Mouse (Mus musculus) lung, adult 10 weeks (tissue): ENCODE data around the gene Clcn7. TPM values are rescaled to one million over a fixed set of nuclear protein-coding genes. Genes with fewer than 3 reads are reported as not detected.

ENCODE experiments used
- polyA plus RNA-seq: library from polyadenylated mRNA; stranded (reverse); fragments of 350-450 nt; fragmentation: Illumina TruSeq; extraction: RNeasy Lipid Tissue Mini Kit (QIAGEN cat#74804); gene quantifications from one replicate; pipeline ENCODE4 v1.2.3, GENCODE M21; 2014; ENCODE audit warnings: low read depth, low replicate concordance; ENCODE audit not compliant: insufficient read depth

The Clcn7 gene
- polyA plus RNA-seq, result 13.7 TPM

GRCm38 (mm10) chr17:25133275-25133698 lies at the start of gene Clcn7:
TSS of gene Clcn7 (plus strand) at chr17:25133391.

DNA sequence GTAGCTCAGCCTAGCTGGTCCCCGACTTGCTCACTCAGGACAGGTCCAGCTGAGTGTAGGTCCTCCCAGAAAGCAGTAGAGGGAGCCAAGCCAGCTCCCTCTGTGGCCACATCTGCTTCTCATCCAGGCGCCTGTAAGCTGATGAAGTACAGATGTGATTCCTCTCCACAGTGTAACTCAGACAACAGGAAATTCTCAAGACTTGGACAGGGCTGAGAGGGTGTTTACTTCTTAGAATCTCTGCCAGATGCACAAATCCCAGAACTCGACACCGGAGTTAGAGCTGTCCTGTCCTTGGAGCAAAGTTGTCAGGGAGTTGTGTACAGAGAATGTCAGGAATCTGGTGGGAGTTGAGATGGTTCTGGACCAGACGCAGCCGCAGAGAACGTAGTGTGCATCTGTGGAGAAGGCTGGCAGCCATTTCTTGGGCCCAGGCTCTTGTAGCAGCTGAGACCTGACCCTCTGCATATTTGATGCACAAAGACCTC lies 49.7 kb upstream of the Clcn7 start, which contains the start of gene Tmem204:
TSS of gene Tmem204 (minus strand) at position 148 of the 488 bp plus-strand sequence.

GRCm38 (mm10) chr17:25115664-25116432 lies 17.3 kb upstream of the Clcn7 start, which contains the start of gene Telo2:
TSS of gene Telo2 (minus strand) at chr17:25115967.

GRCm38 (mm10) chr17:25120406-25120805 lies 12.8 kb upstream of the Clcn7 start, which contains the start of gene Ptx4:
TSS of gene Ptx4 (plus strand) at chr17:25120760.

DNA sequence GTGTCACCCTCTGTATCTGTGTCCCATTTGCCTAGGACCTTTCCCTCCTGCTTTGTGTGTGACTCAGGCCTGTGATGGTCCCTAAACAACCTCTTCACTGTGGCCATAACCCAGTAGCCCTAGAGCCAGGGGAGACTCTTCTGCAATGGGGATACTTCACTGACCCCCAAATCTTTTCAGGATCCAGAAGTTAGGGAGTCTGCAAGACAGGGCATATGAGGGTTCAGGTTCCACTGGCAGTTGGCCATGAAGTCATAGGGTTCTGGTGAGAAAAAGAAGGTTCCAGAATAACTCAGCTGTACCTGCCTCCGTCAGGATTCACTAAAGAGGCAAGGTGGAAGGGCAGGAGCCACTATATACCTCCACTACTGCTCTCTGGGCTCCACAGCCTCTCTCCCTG lies 29.0 kb downstream of the Clcn7 start, which contains the start of gene Ccdc154:
TSS of gene Ccdc154 (plus strand) at position 301 of the 400 bp plus-strand sequence.

DNA sequence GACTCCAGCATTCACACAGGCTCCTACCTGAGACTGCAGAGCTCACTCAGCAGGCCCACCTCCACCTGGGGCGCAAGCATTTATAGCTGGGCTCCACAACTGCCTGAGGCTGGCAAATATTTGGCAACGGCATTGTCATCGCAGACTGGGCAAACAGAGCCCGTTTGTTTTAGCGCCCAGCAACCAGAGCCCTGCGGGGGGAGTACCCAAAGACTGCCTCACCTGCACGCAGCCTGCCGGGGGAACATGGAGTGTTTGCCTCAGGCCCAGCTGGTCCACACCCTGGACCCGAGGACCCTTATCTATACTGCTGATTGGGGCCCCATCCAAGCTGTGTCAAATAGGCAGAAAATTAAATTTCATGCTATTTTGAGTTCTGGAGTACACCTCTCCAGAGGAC lies 42.2 kb downstream of the Clcn7 start, which contains the start of gene Gm38655:
TSS of gene Gm38655 (minus strand) at position 61 of the 400 bp plus-strand sequence.

DNA sequence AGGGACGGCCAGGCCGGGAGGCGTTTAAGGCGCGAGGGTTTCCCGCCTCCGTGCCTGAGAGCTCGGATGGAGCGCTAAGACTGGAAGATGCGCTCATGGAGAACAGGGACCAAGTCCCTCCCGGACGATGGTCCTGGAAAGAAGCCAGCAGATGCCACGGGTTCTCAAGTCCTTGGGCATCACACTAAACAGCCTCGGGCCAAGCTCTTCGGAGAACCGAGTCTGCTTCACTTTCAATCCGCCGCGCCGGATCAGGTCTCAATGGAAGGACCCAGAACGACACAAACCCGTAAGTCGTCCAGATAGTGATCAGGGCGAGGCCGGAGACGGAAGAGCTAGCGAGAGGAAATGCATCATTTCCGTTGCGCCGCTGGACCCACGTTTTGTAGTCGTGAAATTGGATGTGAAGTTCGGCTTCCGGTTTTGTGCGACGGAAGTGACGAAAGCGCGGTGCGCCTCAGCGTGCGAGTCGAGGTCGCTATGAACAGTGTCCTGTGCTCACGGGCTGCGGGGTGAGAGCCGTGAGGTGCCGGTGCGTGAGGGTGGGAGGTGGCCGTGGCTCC lies 51.0 kb downstream of the Clcn7 start, which contains the start of gene BC003965:
TSS of gene BC003965 (plus strand) at position 426 of the 563 bp plus-strand sequence.

DNA sequence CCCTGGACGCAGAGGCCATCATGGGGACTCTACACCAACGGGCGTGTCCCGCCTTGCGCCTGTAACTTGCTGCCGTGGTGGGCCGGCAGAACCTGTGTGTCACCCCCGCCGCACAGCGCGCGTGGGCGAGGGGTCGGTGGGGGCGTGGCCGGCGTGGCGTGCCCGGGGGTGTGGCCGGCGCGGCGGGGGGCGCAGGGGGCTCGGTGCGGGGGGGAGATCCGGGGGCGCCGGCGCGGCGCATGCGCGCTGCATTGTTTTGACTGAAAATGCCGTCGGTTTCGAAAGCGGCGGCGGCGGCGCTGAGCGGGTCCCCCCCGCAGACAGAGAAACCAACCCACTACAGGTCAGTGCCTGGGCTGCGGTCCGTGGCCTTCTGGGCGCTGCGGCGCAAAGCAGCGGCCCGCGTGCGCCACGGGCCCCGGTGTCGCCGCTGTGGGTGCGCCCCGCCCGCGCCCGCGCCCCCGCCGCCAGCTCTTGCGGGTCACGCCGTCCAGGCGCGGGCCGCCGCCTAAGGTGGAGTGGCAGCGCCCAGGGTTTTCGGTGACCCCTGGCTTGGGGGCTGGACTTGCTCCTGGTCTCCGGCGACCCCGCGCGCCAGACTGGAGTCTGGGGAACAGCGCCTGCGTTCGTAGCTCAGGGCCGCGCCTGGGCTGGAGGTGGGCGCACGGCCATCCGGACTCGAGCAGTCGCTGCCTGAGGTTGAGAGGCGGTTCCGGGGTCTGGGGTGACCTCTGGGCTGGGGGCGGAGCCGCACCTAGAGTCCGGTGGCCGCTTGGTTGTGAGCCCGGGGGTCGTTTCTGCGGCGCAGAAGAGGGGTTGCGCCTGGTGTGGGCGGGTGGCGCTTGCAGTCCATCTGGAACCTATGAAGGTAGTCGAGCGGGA lies 55.2 kb downstream of the Clcn7 start, which contains the start of gene Unkl:
TSS of gene Unkl (plus strand) at position 248 of the 882 bp plus-strand sequence.

Other genes starting within 250 kb of the Clcn7 start
- 28.8 TPM for gene Nubp2, start 247.0 kb upstream of the Clcn7 start, polyA plus RNA-seq
- 25.7 TPM for gene Spsb3, start 246.7 kb upstream of the Clcn7 start, polyA plus RNA-seq
- gene Eme2, start 238.3 kb upstream of the Clcn7 start, polyA plus RNA-seq, result 8.2 TPM
- gene Mrps34, start 238.3 kb upstream of the Clcn7 start, polyA plus RNA-seq, result 47.3 TPM
- 65.8 TPM for gene Nme3, start 236.9 kb upstream of the Clcn7 start, polyA plus RNA-seq
- 16.0 TPM for gene Mapk8ip3, start 196.4 kb upstream of the Clcn7 start, polyA plus RNA-seq
- gene Jpt2, start 172.7 kb upstream of the Clcn7 start, polyA plus RNA-seq, result 12.6 TPM
- gene Cramp1l, start 117.6 kb upstream of the Clcn7 start, polyA plus RNA-seq, result 3.6 TPM
- gene Ift140, start 117.3 kb upstream of the Clcn7 start, polyA plus RNA-seq, result 6.4 TPM
- gene Tmem204, start 49.8 kb upstream of the Clcn7 start, polyA plus RNA-seq, result 141 TPM
- 11.7 TPM for gene Telo2, start 17.4 kb upstream of the Clcn7 start, polyA plus RNA-seq
- gene Ptx4, start 12.6 kb upstream of the Clcn7 start, polyA plus RNA-seq, result not detected
- gene Ccdc154, start 29.1 kb downstream of the Clcn7 start, polyA plus RNA-seq, result not detected
- 3.1 TPM for gene Gm38655, start 42.1 kb downstream of the Clcn7 start, polyA plus RNA-seq
- 13.3 TPM for gene BC003965, start 51.2 kb downstream of the Clcn7 start, polyA plus RNA-seq
- 11.2 TPM for gene Unkl, start 55.0 kb downstream of the Clcn7 start, polyA plus RNA-seq
- gene Gnptg, start 106.7 kb downstream of the Clcn7 start, polyA plus RNA-seq, result 49.7 TPM
- 13.7 TPM for gene Tsr3, start 106.8 kb downstream of the Clcn7 start, polyA plus RNA-seq
- gene Baiap3, start 123.0 kb downstream of the Clcn7 start, polyA plus RNA-seq, result 6.2 TPM
- gene Ube2i, start 141.2 kb downstream of the Clcn7 start, polyA plus RNA-seq, result 148 TPM
- not detected for gene Prss34, start 165.0 kb downstream of the Clcn7 start, polyA plus RNA-seq
- not detected for gene Prss28, start 175.3 kb downstream of the Clcn7 start, polyA plus RNA-seq
- not detected for gene Prss29, start 185.3 kb downstream of the Clcn7 start, polyA plus RNA-seq
- gene Tpsab1, start 212.2 kb downstream of the Clcn7 start, polyA plus RNA-seq, result not detected
- gene Tpsb2, start 232.9 kb downstream of the Clcn7 start, polyA plus RNA-seq, result 2.1 TPM
- not detected for gene Tpsg1, start 235.9 kb downstream of the Clcn7 start, polyA plus RNA-seq